Mouse (Mus musculus): ENCODE results near the gene Hist1h1d. TPM values are rescaled to one million over a fixed set of nuclear protein-coding genes. Genes with fewer than 3 reads are reported as not detected.

Hist1h1d gene
- total and polyA plus RNA-seq, 3 experiments = 0.43 to 128 (median 74.3) TPM

DNA sequence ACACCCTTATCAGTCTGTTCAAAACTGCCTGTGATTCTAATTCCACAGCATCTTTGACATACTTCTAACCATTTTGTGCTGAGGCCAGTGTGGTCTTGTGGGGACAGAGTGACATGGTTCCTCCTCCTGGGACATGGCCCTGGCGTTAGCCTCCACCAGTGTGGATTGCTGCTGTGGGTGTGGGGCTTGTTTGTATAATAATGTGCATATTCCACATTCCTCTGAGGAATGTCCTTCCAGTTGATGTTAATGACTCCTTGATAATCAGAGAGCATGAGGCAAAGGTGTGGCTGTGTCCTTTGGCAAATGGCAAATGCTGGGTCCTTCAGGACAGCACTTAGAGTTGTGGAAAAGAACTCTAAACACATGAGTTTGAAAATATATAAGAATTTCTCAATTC is 39.5 kb upstream of the Hist1h1d start:
- Histone ChIP-seq H3K4me1 (ENCODE audit: insufficient read depth, low read depth, low read length) (peaks cover 24% of the 10 kb centered on the region), H3K9me3 (replicated peaks) (no peaks in the 10 kb centered on the region), H3K27me3 (ENCODE audit: insufficient read depth, low read length) (no peaks in the 10 kb centered on the region), H3K4me3 (ENCODE audit: low read depth, low read length) (no peak overlapping the region), H3K36me3 (replicated peaks) (no peaks in the 10 kb centered on the region)
- no peak for TF ChIP-seq GATA2 (IDR thresholded peaks at IDR 0.05; ENCODE audit: borderline replicate concordance, low read depth, low read length)
- TF ChIP-seq CTCF (IDR thresholded peaks at IDR 0.05; ENCODE audit: low read depth, low read length) = no peak
- no peak for TF ChIP-seq TAL1 (conservative IDR thresholded peaks at IDR 0.05; ENCODE audit: low read depth, low read length)
- no peak for TF ChIP-seq POLR2AphosphoS5 (IDR thresholded peaks at IDR 0.05; ENCODE audit: insufficient replicate concordance, low read depth, low read length)
- no peak for TF ChIP-seq GATA1 (IDR thresholded peaks at IDR 0.05; ENCODE audit: borderline replicate concordance, low read length)
- ATAC-seq (ENCODE audit: extremely low read depth, insufficient number of reproducible peaks, low FRiP score, poor library complexity, severe bottlenecking) = no peak
- no peak for DNase-seq (ENCODE audit: low spot score)

GRCm38 (mm10) chr13:23515281-23515680 is 37.8 kb upstream of the Hist1h1d start:
- no peaks in the 10 kb centered on the region for H3K9me3 ChIP-seq (replicated peaks)
- no peaks in the 10 kb centered on the region for H3K27me3 ChIP-seq (ENCODE audit: insufficient read depth, low read length)
- H3K4me3 ChIP-seq (ENCODE audit: low read depth, low read length) = no peak overlapping the region
- DNase-seq (ENCODE audit: low spot score) (no peak), ATAC-seq (ENCODE audit: extremely low read depth, insufficient number of reproducible peaks, low FRiP score, poor library complexity, severe bottlenecking) (no peak)
- peaks cover 31% of the 10 kb centered on the region for H3K4me1 ChIP-seq (ENCODE audit: insufficient read depth, low read depth, low read length)
- TF ChIP-seq GATA2 (IDR thresholded peaks at IDR 0.05; ENCODE audit: borderline replicate concordance, low read depth, low read length) (no peak), GATA1 (IDR thresholded peaks at IDR 0.05; ENCODE audit: borderline replicate concordance, low read length) (no peak), POLR2AphosphoS5 (IDR thresholded peaks at IDR 0.05; ENCODE audit: insufficient replicate concordance, low read depth, low read length) (no peak), TAL1 (conservative IDR thresholded peaks at IDR 0.05; ENCODE audit: low read depth, low read length) (no peak)
- H3K36me3 ChIP-seq (replicated peaks) = no peaks in the 10 kb centered on the region

- H3K9me3 ChIP-seq (replicated peaks) = no peaks in the 10 kb centered on the region
- peak overlapping the region; percentile 47; the same call in 1 of the 2 replicates for H3K4me3 ChIP-seq (ENCODE audit: low read depth, low read length)
- H3K36me3 ChIP-seq (replicated peaks) = no peaks in the 10 kb centered on the region
- H3K27me3 ChIP-seq (ENCODE audit: insufficient read depth, low read length) = no peaks in the 10 kb centered on the region
- TF ChIP-seq GATA2 (IDR thresholded peaks at IDR 0.05; ENCODE audit: borderline replicate concordance, low read depth, low read length) (no peak), GATA1 (IDR thresholded peaks at IDR 0.05; ENCODE audit: borderline replicate concordance, low read length) (no peak), POLR2AphosphoS5 (IDR thresholded peaks at IDR 0.05; ENCODE audit: insufficient replicate concordance, low read depth, low read length) (no peak), TAL1 (conservative IDR thresholded peaks at IDR 0.05; ENCODE audit: low read depth, low read length) (no peak), CTCF (IDR thresholded peaks at IDR 0.05; ENCODE audit: low read depth, low read length) (no peak)
- no peak for ATAC-seq (ENCODE audit: extremely low read depth, insufficient number of reproducible peaks, low FRiP score, poor library complexity, severe bottlenecking)
- H3K4me1 ChIP-seq (ENCODE audit: insufficient read depth, low read depth, low read length) = peaks cover 32% of the 10 kb centered on the region
- DNase-seq (ENCODE audit: low spot score) = no peak
Measured at GRCm38 (mm10) chr13:23515826-23516620, 37.0 kb upstream of the Hist1h1d start.

- Histone ChIP-seq H3K4me1 (ENCODE audit: insufficient read depth, low read depth, low read length) (peaks cover 29% of the 10 kb centered on the region), H3K27me3 (ENCODE audit: insufficient read depth, low read length) (no peaks in the 10 kb centered on the region), H3K9me3 (replicated peaks) (no peaks in the 10 kb centered on the region), H3K4me3 (ENCODE audit: low read depth, low read length) (peak overlapping the region; percentile 67), H3K36me3 (replicated peaks) (no peaks in the 10 kb centered on the region)
- DNase-seq (ENCODE audit: low spot score) (no peak), ATAC-seq (ENCODE audit: extremely low read depth, insufficient number of reproducible peaks, low FRiP score, poor library complexity, severe bottlenecking) (no peak)
- TF ChIP-seq GATA2 (IDR thresholded peaks at IDR 0.05; ENCODE audit: borderline replicate concordance, low read depth, low read length) (no peak), GATA1 (IDR thresholded peaks at IDR 0.05; ENCODE audit: borderline replicate concordance, low read length) (no peak), POLR2AphosphoS5 (IDR thresholded peaks at IDR 0.05; ENCODE audit: insufficient replicate concordance, low read depth, low read length) (no peak), CTCF (IDR thresholded peaks at IDR 0.05; ENCODE audit: low read depth, low read length) (no peak), TAL1 (conservative IDR thresholded peaks at IDR 0.05; ENCODE audit: low read depth, low read length) (no peak)
Measured at GRCm38 (mm10) chr13:23516822-23517602, 36.0 kb upstream of the Hist1h1d start.

GRCm38 (mm10) chr13:23517603-23518294 is 35.3 kb upstream of the Hist1h1d start:
- no peak for TF ChIP-seq GATA1 (IDR thresholded peaks at IDR 0.05; ENCODE audit: borderline replicate concordance, low read length)
- TF ChIP-seq CTCF (IDR thresholded peaks at IDR 0.05; ENCODE audit: low read depth, low read length) = no peak
- peak overlapping the region; percentile 67 for H3K4me3 ChIP-seq (ENCODE audit: low read depth, low read length)
- ATAC-seq (ENCODE audit: extremely low read depth, insufficient number of reproducible peaks, low FRiP score, poor library complexity, severe bottlenecking) (no peak), DNase-seq (ENCODE audit: low spot score) (no peak)
- H3K9me3 ChIP-seq (replicated peaks) = no peaks in the 10 kb centered on the region
- H3K36me3 ChIP-seq (replicated peaks) = no peaks in the 10 kb centered on the region
- H3K27me3 ChIP-seq (ENCODE audit: insufficient read depth, low read length) = no peaks in the 10 kb centered on the region
- peaks cover 37% of the 10 kb centered on the region for H3K4me1 ChIP-seq (ENCODE audit: insufficient read depth, low read depth, low read length)

DNA sequence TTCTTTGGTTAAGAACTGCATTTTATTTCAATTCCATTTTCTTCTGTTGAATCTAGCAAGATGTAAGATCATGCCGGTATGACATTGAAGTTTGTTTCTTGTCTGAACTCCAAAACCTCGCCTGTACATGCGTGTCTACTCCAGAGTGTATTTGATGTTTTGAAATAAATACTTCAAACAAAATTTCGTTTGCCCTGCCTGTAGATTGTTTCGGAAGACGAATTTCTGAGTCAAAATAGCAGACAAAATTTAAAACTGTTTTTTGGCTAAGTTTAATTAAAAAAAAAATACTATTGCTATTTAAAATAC is 34.8 kb upstream of the Hist1h1d start:
- Histone ChIP-seq H3K36me3 (replicated peaks) (no peaks in the 10 kb centered on the region), H3K9me3 (replicated peaks) (no peaks in the 10 kb centered on the region), H3K4me3 (ENCODE audit: low read depth, low read length) (peak overlapping the region; percentile 67), H3K27me3 (ENCODE audit: insufficient read depth, low read length) (no peaks in the 10 kb centered on the region), H3K4me1 (ENCODE audit: insufficient read depth, low read depth, low read length) (peaks cover 38% of the 10 kb centered on the region)
- no peak for TF ChIP-seq POLR2AphosphoS5 (IDR thresholded peaks at IDR 0.05; ENCODE audit: insufficient replicate concordance, low read depth, low read length)
- TF ChIP-seq GATA1 (IDR thresholded peaks at IDR 0.05; ENCODE audit: borderline replicate concordance, low read length) = no peak
- no peak for TF ChIP-seq TAL1 (conservative IDR thresholded peaks at IDR 0.05; ENCODE audit: low read depth, low read length)
- no peak for TF ChIP-seq GATA2 (IDR thresholded peaks at IDR 0.05; ENCODE audit: borderline replicate concordance, low read depth, low read length)
- TF ChIP-seq CTCF (IDR thresholded peaks at IDR 0.05; ENCODE audit: low read depth, low read length) = no peak
- no peak for ATAC-seq (ENCODE audit: extremely low read depth, insufficient number of reproducible peaks, low FRiP score, poor library complexity, severe bottlenecking)
- DNase-seq (ENCODE audit: low spot score) = no peak

Measured in G1E (cell line).